Mouse (Mus musculus): ENCODE results near the gene Znrf3. TPM values are rescaled to one million over a fixed set of nuclear protein-coding genes. Genes with fewer than 3 reads are reported as not detected.

The Znrf3 gene
- polyA plus RNA-seq, 1 experiment = 3.0 TPM

GRCm38 (mm10) chr11:5404180-5404579 is 40.5 kb downstream of the Znrf3 start:
- 57% methylated on average over 2 of the region's 2 CpGs for WGBS
- no peak for DNase-seq (ENCODE audit: low read depth, low spot score)

- WGBS = 43% methylated on average over 4 of the region's 4 CpGs
- DNase-seq (ENCODE audit: low read depth, low spot score) = no peak
These were observed 42.4 kb downstream of the Znrf3 start for GRCm38 (mm10) chr11:5402127-5402733.

GRCm38 (mm10) chr11:5398301-5399053 is 46.2 kb downstream of the Znrf3 start:
- DNase-seq (ENCODE audit: low read depth, low spot score) = no peak
- 63% methylated on average over 3 of the region's 3 CpGs for WGBS

- 37% methylated on average over 4 of the region's 4 CpGs for WGBS
- DNase-seq (ENCODE audit: low read depth, low spot score) = no peak
These were observed 53.4 kb downstream of the Znrf3 start for GRCm38 (mm10) chr11:5390969-5391831.

GRCm38 (mm10) chr11:5382652-5383051 is 62.0 kb downstream of the Znrf3 start:
- 29% methylated on average over 2 of the region's 2 CpGs for WGBS
- no peak for DNase-seq (ENCODE audit: low read depth, low spot score)

- DNase-seq (ENCODE audit: low read depth, low spot score) = peak; percentile 22
- WGBS = 36% methylated on average over 5 of the region's 5 CpGs
These were observed 63.4 kb downstream of the Znrf3 start for GRCm38 (mm10) chr11:5381226-5381625.

- no peak for DNase-seq (ENCODE audit: low read depth, low spot score)
- WGBS = 61% methylated on average over 3 of the region's 3 CpGs
These were observed 64.4 kb downstream of the Znrf3 start for GRCm38 (mm10) chr11:5380275-5380674.

- WGBS = 65% methylated on average over 10 of the region's 10 CpGs
- DNase-seq (ENCODE audit: low read depth, low spot score) = no peak
These were observed 75.5 kb downstream of the Znrf3 start for GRCm38 (mm10) chr11:5369176-5369575.

- no peak for DNase-seq (ENCODE audit: low read depth, low spot score)
These were observed 76.2 kb downstream of the Znrf3 start for GRCm38 (mm10) chr11:5368492-5368891.

GRCm38 (mm10) chr11:5355266-5355764 is 89.3 kb downstream of the Znrf3 start:
- WGBS = 89% methylated on average over 2 of the region's 2 CpGs
- no peak for DNase-seq (ENCODE audit: low read depth, low spot score)

GRCm38 (mm10) chr11:5354753-5355152 is 89.9 kb downstream of the Znrf3 start:
- DNase-seq (ENCODE audit: low read depth, low spot score) = no peak
- 50% methylated on average over 1 of the region's 1 CpGs for WGBS

GRCm38 (mm10) chr11:5353032-5353431 is 91.6 kb downstream of the Znrf3 start:
- no peak for DNase-seq (ENCODE audit: low read depth, low spot score)

GRCm38 (mm10) chr11:5349483-5349882 is 95.2 kb downstream of the Znrf3 start:
- WGBS = 95% methylated on average over 5 of the region's 5 CpGs
- no peak for DNase-seq (ENCODE audit: low read depth, low spot score)

GRCm38 (mm10) chr11:5346845-5347640 is 97.6 kb downstream of the Znrf3 start:
- DNase-seq (ENCODE audit: low read depth, low spot score) = no peak
- WGBS = 40% methylated on average over 4 of the region's 4 CpGs

- 79% methylated on average over 4 of the region's 4 CpGs for WGBS
These were observed 100.9 kb downstream of the Znrf3 start for GRCm38 (mm10) chr11:5343748-5344147.

GRCm38 (mm10) chr11:5339732-5340131 is 104.9 kb downstream of the Znrf3 start:
- DNase-seq (ENCODE audit: low read depth, low spot score) = no peak
- 93% methylated on average over 1 of the region's 1 CpGs for whole genome bisulfite sequencing

More at GRCm38 (mm10) chr11:5343748-5344147, 100.9 kb downstream of the Znrf3 start:
- no peak for DNase-seq (ENCODE audit: low read depth, low spot score)

GRCm38 (mm10) chr11:5336852-5337251 is 107.8 kb downstream of the Znrf3 start:
- no peak for DNase-seq (ENCODE audit: low read depth, low spot score)
- 96% methylated on average over 7 of the region's 7 CpGs for WGBS

- no peak for DNase-seq (ENCODE audit: low read depth, low spot score)
These were observed 108.4 kb downstream of the Znrf3 start for GRCm38 (mm10) chr11:5336269-5336668.

GRCm38 (mm10) chr11:5330851-5331250 is 113.8 kb downstream of the Znrf3 start:
- no peak for DNase-seq (ENCODE audit: low read depth, low spot score)
- WGBS = 93% methylated on average over 4 of the region's 4 CpGs

- 75% methylated on average over 1 of the region's 1 CpGs for WGBS
- no peak for DNase-seq (ENCODE audit: low read depth, low spot score)
These were observed 117.0 kb downstream of the Znrf3 start for GRCm38 (mm10) chr11:5327693-5328092.

Measured in large intestine, adult 2 months (tissue).